Mouse (Mus musculus): ENCODE measurements at regions not wholly inside any gene's neighbourhood (a gene's known extent, or its start where the extent isn't known, plus 50 kb on each side); places are given as distances from the start of the nearest gene placed in this dataset.

DNA sequence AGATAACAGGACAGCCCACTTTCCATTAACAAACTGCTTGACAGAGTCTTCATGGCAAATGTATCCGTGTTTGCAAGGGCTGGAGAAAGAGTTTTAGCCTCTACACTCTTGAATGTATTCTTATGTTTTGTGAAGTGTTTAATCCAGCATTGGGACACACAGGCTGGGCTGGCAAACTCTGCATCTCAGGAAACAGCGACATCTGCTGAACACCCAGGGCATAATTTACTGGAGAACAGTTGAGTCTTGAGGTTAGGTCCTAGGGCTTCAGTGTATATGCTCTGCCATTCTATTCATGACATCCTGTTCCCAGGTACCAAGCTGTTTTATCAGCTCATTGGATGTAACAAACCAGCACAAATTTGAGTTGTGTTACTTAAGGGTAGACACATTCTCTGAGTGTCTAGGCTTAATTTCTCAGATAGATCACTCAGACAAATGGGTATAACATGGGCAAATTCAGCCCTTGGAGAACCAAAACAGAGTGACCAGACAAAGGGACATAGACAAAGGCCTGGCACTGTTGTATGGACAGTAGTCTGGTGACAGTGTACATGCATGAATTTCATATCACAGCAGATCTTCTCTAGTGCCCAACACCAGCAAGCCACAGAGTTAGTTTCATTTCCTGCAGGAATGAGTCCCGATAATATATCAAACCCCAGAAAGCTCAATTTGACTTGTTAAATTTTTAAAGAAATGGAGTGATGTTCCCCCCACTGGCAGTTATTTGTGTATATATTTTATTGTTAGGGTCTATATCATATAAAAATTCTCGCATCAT lies 477.9 kb downstream of the Bmp2 start:
- Histone ChIP-seq H3K4me3 (ENCODE audit: low read depth, low read length) (no peak overlapping the region), H3K9me3 (ENCODE audit: control insufficient read depth, low read length) (no peaks in the 10 kb centered on the region), H3K9ac (ENCODE audit: low read length) (no peak overlapping the region), H3K27ac (ENCODE audit: low read depth, low read length) (no peak overlapping the region), H3K27me3 (ENCODE audit: control insufficient read depth, insufficient read depth, low read length) (no peaks in the 10 kb centered on the region), H3K4me1 (replicated peaks; ENCODE audit: control insufficient read depth, insufficient read depth, low read length) (no peaks in the 10 kb centered on the region), H3K36me3 (ENCODE audit: control insufficient read depth, insufficient read depth, low read length) (no peaks in the 10 kb centered on the region), H3K4me2 (ENCODE audit: low read depth, low read length, severe bottlenecking) (no peak overlapping the region)
- WGBS = 68% methylated on average over 4 of the region's 4 CpGs
- DNase-seq (ENCODE audit: low spot score) = no peak
- 0 out of 2 replicates have a peak, but pooled peaks have one; percentile 46 for ATAC-seq (replicated peaks; ENCODE audit: low FRiP score)

DNA sequence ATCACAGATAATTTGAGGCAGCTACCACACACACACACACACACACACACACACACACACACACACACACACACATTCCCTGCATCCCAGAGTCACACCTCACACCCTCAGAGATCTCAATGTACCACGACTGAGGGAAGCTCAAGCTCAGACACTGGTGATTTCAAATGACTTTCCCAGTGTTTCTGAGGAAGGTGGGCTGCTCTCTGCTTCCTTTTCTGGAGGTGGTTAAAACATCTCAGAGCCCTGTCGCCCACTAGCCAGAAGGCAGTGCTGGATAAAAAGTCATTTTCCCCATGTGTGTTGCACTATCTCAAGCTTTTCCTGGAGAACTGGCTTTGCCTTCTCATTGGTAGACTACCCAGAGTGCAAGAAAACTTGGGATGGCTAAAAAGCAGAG lies 477.2 kb downstream of the Bmp2 start:
- H3K9ac ChIP-seq (ENCODE audit: low read length) = no peak overlapping the region
- no peaks in the 10 kb centered on the region for H3K36me3 ChIP-seq (ENCODE audit: control insufficient read depth, insufficient read depth, low read length)
- no peaks in the 10 kb centered on the region for H3K27me3 ChIP-seq (ENCODE audit: control insufficient read depth, insufficient read depth, low read length)
- ATAC-seq (replicated peaks; ENCODE audit: low FRiP score) (no peak), DNase-seq (ENCODE audit: low spot score) (no peak)
- no peak overlapping the region for H3K27ac ChIP-seq (ENCODE audit: low read depth, low read length)
- no peak overlapping the region for H3K4me2 ChIP-seq (ENCODE audit: low read depth, low read length, severe bottlenecking)
- no peak overlapping the region for H3K4me3 ChIP-seq (ENCODE audit: low read depth, low read length)
- no peaks in the 10 kb centered on the region for H3K4me1 ChIP-seq (replicated peaks; ENCODE audit: control insufficient read depth, insufficient read depth, low read length)
- whole genome bisulfite sequencing = 75% methylated on average over 2 of the region's 2 CpGs
- H3K9me3 ChIP-seq (ENCODE audit: control insufficient read depth, low read length) = no peaks in the 10 kb centered on the region

GRCm38 (mm10) chr2:134017109-134017508 lies 465.1 kb downstream of the Bmp2 start:
- H3K9me3 ChIP-seq (ENCODE audit: control insufficient read depth, low read length) = no peaks in the 10 kb centered on the region
- peak; percentile 79 for ATAC-seq (replicated peaks; ENCODE audit: low FRiP score)
- H3K9ac ChIP-seq (ENCODE audit: low read length) = no peak overlapping the region
- H3K36me3 ChIP-seq (ENCODE audit: control insufficient read depth, insufficient read depth, low read length) = no peaks in the 10 kb centered on the region
- H3K4me1 ChIP-seq (replicated peaks; ENCODE audit: control insufficient read depth, insufficient read depth, low read length) = no peaks in the 10 kb centered on the region
- DNase-seq (ENCODE audit: low spot score) = no peak
- no peak overlapping the region for H3K27ac ChIP-seq (ENCODE audit: low read depth, low read length)
- no peaks in the 10 kb centered on the region for H3K27me3 ChIP-seq (ENCODE audit: control insufficient read depth, insufficient read depth, low read length)
- H3K4me3 ChIP-seq (ENCODE audit: low read depth, low read length) = no peak overlapping the region
- no peak overlapping the region for H3K4me2 ChIP-seq (ENCODE audit: low read depth, low read length, severe bottlenecking)

DNA sequence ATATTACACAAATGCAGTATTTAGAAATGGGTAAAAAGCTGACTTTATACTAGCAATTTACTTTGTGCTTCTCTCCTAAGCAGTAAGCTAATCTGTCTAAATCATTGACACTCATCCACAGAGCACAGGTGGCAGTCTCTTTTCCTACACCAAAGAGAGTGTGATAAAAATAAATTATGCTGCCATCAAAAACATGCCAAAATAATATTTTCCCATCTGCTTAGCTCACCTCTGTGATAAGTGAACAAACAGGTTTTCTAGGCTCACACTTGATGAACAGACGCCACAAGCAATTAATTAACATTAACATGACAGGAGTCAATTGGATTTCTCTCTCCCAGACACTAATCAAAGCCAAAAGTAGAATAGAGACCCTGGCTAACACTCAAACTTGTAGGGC lies 451.2 kb downstream of the Bmp2 start:
- no peaks in the 10 kb centered on the region for H3K9me3 ChIP-seq (ENCODE audit: control insufficient read depth, low read length)
- no peak for ATAC-seq (replicated peaks; ENCODE audit: low FRiP score)
- no peak for DNase-seq (ENCODE audit: low spot score)
- H3K4me3 ChIP-seq (ENCODE audit: low read depth, low read length) = no peak overlapping the region
- H3K9ac ChIP-seq (ENCODE audit: low read length) = no peak overlapping the region
- H3K4me1 ChIP-seq (replicated peaks; ENCODE audit: control insufficient read depth, insufficient read depth, low read length) = no peaks in the 10 kb centered on the region
- no peak overlapping the region for H3K4me2 ChIP-seq (ENCODE audit: low read depth, low read length, severe bottlenecking)
- H3K27me3 ChIP-seq (ENCODE audit: control insufficient read depth, insufficient read depth, low read length) = no peaks in the 10 kb centered on the region
- no peaks in the 10 kb centered on the region for H3K36me3 ChIP-seq (ENCODE audit: control insufficient read depth, insufficient read depth, low read length)
- WGBS = 78% methylated on average over 1 of the region's 1 CpGs
- no peak overlapping the region for H3K27ac ChIP-seq (ENCODE audit: low read depth, low read length)

GRCm38 (mm10) chr2:133994742-133995141 lies 442.8 kb downstream of the Bmp2 start:
- ATAC-seq (replicated peaks; ENCODE audit: low FRiP score) (peak; percentile 53), DNase-seq (ENCODE audit: low spot score) (no peak)
- Histone ChIP-seq H3K27me3 (ENCODE audit: control insufficient read depth, insufficient read depth, low read length) (no peaks in the 10 kb centered on the region), H3K4me3 (ENCODE audit: low read depth, low read length) (no peak overlapping the region), H3K4me1 (replicated peaks; ENCODE audit: control insufficient read depth, insufficient read depth, low read length) (no peaks in the 10 kb centered on the region), H3K4me2 (ENCODE audit: low read depth, low read length, severe bottlenecking) (no peak overlapping the region), H3K27ac (ENCODE audit: low read depth, low read length) (no peak overlapping the region), H3K36me3 (ENCODE audit: control insufficient read depth, insufficient read depth, low read length) (no peaks in the 10 kb centered on the region), H3K9me3 (ENCODE audit: control insufficient read depth, low read length) (no peaks in the 10 kb centered on the region), H3K9ac (ENCODE audit: low read length) (no peak overlapping the region)
- 13% methylated on average over 1 of the region's 1 CpGs for WGBS

GRCm38 (mm10) chr2:133994337-133994736 lies 442.4 kb downstream of the Bmp2 start:
- Histone ChIP-seq H3K4me3 (ENCODE audit: low read depth, low read length) (no peak overlapping the region), H3K9me3 (ENCODE audit: control insufficient read depth, low read length) (no peaks in the 10 kb centered on the region), H3K4me1 (replicated peaks; ENCODE audit: control insufficient read depth, insufficient read depth, low read length) (no peaks in the 10 kb centered on the region), H3K9ac (ENCODE audit: low read length) (no peak overlapping the region), H3K36me3 (ENCODE audit: control insufficient read depth, insufficient read depth, low read length) (no peaks in the 10 kb centered on the region), H3K27ac (ENCODE audit: low read depth, low read length) (no peak overlapping the region), H3K27me3 (ENCODE audit: control insufficient read depth, insufficient read depth, low read length) (no peaks in the 10 kb centered on the region), H3K4me2 (ENCODE audit: low read depth, low read length, severe bottlenecking) (no peak overlapping the region)
- 80% methylated on average over 9 of the region's 9 CpGs for WGBS
- ATAC-seq (replicated peaks; ENCODE audit: low FRiP score) (peak; percentile 29; the same call in 1 of the 2 replicates), DNase-seq (ENCODE audit: low spot score) (no peak)

GRCm38 (mm10) chr2:133987671-133988070 lies 435.7 kb downstream of the Bmp2 start:
- Histone ChIP-seq H3K4me2 (ENCODE audit: low read depth, low read length, severe bottlenecking) (no peak overlapping the region), H3K4me1 (replicated peaks; ENCODE audit: control insufficient read depth, insufficient read depth, low read length) (no peaks in the 10 kb centered on the region), H3K27me3 (ENCODE audit: control insufficient read depth, insufficient read depth, low read length) (no peaks in the 10 kb centered on the region), H3K36me3 (ENCODE audit: control insufficient read depth, insufficient read depth, low read length) (no peaks in the 10 kb centered on the region), H3K4me3 (ENCODE audit: low read depth, low read length) (no peak overlapping the region), H3K9ac (ENCODE audit: low read length) (no peak overlapping the region), H3K9me3 (ENCODE audit: control insufficient read depth, low read length) (no peaks in the 10 kb centered on the region), H3K27ac (ENCODE audit: low read depth, low read length) (no peak overlapping the region)
- 83% methylated on average over 1 of the region's 1 CpGs for WGBS
- DNase-seq (ENCODE audit: low spot score) (no peak), ATAC-seq (replicated peaks; ENCODE audit: low FRiP score) (no peak)

All from forebrain, embryonic 11.5 days (tissue).